Mouse (Mus musculus) midbrain, embryonic 10.5 days (tissue): Measurements from ENCODE around the gene Fam207a. TPM values are rescaled to one million over a fixed set of nuclear protein-coding genes. Genes with fewer than 3 reads are reported as not detected.

Source experiments
- DNase-seq: peaks from one replicate; pipeline ENCODE4 v3.0.0-alpha.2; 2017; ENCODE audit warnings: low spot score
- H3K27ac ChIP-seq: fragments of 300-500 bp; sonication (generic); replicated peaks from 2 replicates; pipeline ENCODE4 v1.5.1; 2016; ENCODE audit warnings: mild to moderate bottlenecking
- H3K27me3 ChIP-seq: fragments of 300-500 bp; sonication (generic); 2 replicates; pipeline ENCODE4 v1.6.1; 2016; ENCODE audit warnings: low read depth, mild to moderate bottlenecking; ENCODE audit not compliant: poor library complexity, severe bottlenecking
- H3K36me3 ChIP-seq: fragments of 300-500 bp; sonication (generic); 2 replicates; pipeline ENCODE4 v1.6.1; 2016; ENCODE audit warnings: mild to moderate bottlenecking, moderate library complexity
- H3K4me1 ChIP-seq: fragments of 300-500 bp; sonication (generic); 2 replicates; pipeline ENCODE4 v1.6.1; 2016
- H3K4me3 ChIP-seq: fragments of 300-500 bp; sonication (generic); 2 replicates; pipeline ENCODE4 v1.5.1; 2016; ENCODE audit warnings: mild to moderate bottlenecking, moderate library complexity
- H3K9me3 ChIP-seq: fragments of 300-500 bp; sonication (generic); replicated peaks from 2 replicates; pipeline ENCODE4 v1.6.1; 2016; ENCODE audit warnings: mild to moderate bottlenecking
- whole genome bisulfite sequencing: fragments of 180-500 bp; shearing (Covaris S2); methylation state at CpG from one replicate; pipeline ENCODE4 v1.1.7; 2016; 5-methylcytosine and 5-hydroxymethylcytosine counted together
- polyA plus RNA-seq: library from polyadenylated mRNA; unstranded; fragments of >200 nt; fragmentation: Nextera tagmentation; extraction: Ambion mirVana; gene quantifications from 2 replicates; pipeline ENCODE4 v1.2.1, GENCODE M21; 2016

Gene Fam207a
- 42.3 and 45.2 TPM in 2 replicates for polyA plus RNA-seq

DNA sequence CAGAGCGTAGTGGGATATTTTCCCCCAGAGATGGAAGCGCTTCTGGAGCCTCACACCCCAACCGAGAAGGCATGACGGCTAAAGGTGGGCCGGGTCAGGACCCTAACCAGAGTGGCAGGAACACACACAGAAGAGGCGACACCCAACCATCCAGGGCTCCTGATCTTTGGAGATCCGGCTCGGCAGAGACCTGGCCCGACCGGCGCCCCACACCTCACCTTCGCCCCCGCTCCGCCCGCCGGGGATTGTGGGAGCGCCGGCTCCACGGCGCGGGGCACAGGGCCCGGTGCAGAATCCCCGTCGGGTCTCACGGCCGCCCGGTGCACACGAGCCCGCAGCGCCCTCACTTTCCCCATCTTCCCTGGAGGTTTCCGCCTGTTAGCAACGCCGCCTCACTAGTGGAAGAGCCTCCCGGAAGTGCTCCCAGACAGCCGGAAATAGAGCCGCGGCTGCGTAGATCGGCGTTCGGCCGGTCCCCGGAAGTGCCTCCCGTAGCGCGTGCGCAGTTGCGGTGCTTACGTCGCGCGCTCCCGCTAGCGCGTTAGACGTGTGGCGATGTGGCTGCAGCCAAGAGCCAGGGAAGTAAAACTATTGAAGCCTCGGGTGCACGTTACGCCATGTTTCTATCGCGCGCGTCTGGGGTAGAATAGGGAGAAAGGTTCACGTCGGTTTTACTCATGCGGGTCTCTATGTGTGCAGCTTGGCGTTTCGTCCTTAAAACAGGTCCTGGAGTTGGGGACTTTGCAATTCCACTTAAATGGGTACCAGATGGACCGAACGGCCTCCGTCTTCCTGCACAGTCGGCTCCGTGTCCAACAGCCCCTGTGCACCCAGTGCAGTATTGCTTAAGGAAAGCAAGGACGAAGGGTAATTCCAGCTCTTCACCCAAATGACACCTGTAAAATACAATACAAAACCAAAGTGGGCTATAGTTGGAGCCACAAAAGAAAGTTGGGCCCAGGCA is at the start of gene Fam207a:
TSS of gene Fam207a (minus strand) at position 401 of the 964 bp plus-strand sequence.
- Histone ChIP-seq H3K4me3 (peak within 1 kb of the TSS; percentile 96), H3K9me3 (no peaks in the 10 kb centered on the region), H3K36me3 (peaks cover 38% of the 10 kb centered on the region), H3K4me1 (peaks cover 31% of the 10 kb centered on the region), H3K27ac (peak within 1 kb of the TSS; percentile 88), H3K27me3 (no peaks in the 10 kb centered on the region)
- 1% methylated on average over 75 of the region's 75 CpGs for WGBS
- peak; percentile 91 for DNase-seq

- H3K4me3 ChIP-seq: no peak overlapping the region
- H3K4me1 ChIP-seq: peaks cover 10% of the 10 kb centered on the region
- no peak for DNase-seq
- WGBS: 82% methylated on average over 8 of the region's 8 CpGs
- no peaks in the 10 kb centered on the region for H3K9me3 ChIP-seq
- no peak overlapping the region for H3K27ac ChIP-seq
- no peaks in the 10 kb centered on the region for H3K36me3 ChIP-seq
- H3K27me3 ChIP-seq: no peaks in the 10 kb centered on the region
Measured at GRCm38 (mm10) chr10:77565005-77565404, 49.4 kb upstream of the Fam207a start.

- H3K4me1 ChIP-seq: no peaks in the 10 kb centered on the region
- H3K36me3 ChIP-seq: no peaks in the 10 kb centered on the region
- 76% methylated on average over 2 of the region's 2 CpGs for WGBS
- H3K27ac ChIP-seq: no peak overlapping the region
- no peaks in the 10 kb centered on the region for H3K27me3 ChIP-seq
- H3K9me3 ChIP-seq: no peaks in the 10 kb centered on the region
- H3K4me3 ChIP-seq: no peak overlapping the region
- DNase-seq: no peak
Measured at GRCm38 (mm10) chr10:77561508-77561907, 45.9 kb upstream of the Fam207a start.

GRCm38 (mm10) chr10:77560830-77561229 is 45.2 kb upstream of the Fam207a start:
- 94% methylated on average over 9 of the region's 9 CpGs for WGBS

GRCm38 (mm10) chr10:77560090-77560489 is 44.5 kb upstream of the Fam207a start:
- DNase-seq: no peak
- H3K4me1 ChIP-seq: no peaks in the 10 kb centered on the region
- no peak overlapping the region for H3K4me3 ChIP-seq
- H3K27me3 ChIP-seq: no peaks in the 10 kb centered on the region
- WGBS: 91% methylated on average over 11 of the region's 11 CpGs
- no peak overlapping the region for H3K27ac ChIP-seq
- no peaks in the 10 kb centered on the region for H3K9me3 ChIP-seq
- no peaks in the 10 kb centered on the region for H3K36me3 ChIP-seq

More at GRCm38 (mm10) chr10:77560830-77561229, 45.2 kb upstream of the Fam207a start:
- Histone ChIP-seq H3K9me3 (no peaks in the 10 kb centered on the region), H3K27me3 (no peaks in the 10 kb centered on the region), H3K4me3 (no peak overlapping the region), H3K4me1 (no peaks in the 10 kb centered on the region), H3K27ac (no peak overlapping the region), H3K36me3 (no peaks in the 10 kb centered on the region)
- DNase-seq: no peak

GRCm38 (mm10) chr10:77557641-77558040 is 42.1 kb upstream of the Fam207a start:
- Histone ChIP-seq H3K4me3 (no peak overlapping the region), H3K36me3 (no peaks in the 10 kb centered on the region), H3K4me1 (no peaks in the 10 kb centered on the region), H3K27me3 (no peaks in the 10 kb centered on the region), H3K9me3 (no peaks in the 10 kb centered on the region), H3K27ac (no peak overlapping the region)
- no peak for DNase-seq
- WGBS: 84% methylated on average over 4 of the region's 4 CpGs

DNA sequence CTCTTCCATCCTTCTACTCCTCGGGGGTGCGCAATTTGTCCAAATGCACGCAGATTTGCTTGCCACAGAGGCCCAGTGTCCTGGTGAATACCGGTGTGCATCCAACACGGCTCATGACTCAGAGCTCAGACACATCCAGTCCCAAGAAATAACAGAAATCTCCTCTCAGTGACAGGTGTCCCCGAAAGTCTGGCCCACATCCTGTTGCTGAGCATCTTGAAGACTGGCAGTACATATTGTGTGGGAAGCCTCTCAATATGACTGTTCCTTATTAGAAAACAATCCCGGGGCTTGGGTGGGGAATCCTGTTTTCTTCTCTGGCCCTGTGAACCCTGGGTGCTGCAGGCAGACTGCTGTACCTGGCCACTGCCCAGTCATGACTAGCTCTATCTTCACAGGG is 41.0 kb upstream of the Fam207a start:
- Histone ChIP-seq H3K9me3 (no peaks in the 10 kb centered on the region), H3K27ac (no peak overlapping the region), H3K27me3 (no peaks in the 10 kb centered on the region), H3K4me3 (no peak overlapping the region), H3K36me3 (no peaks in the 10 kb centered on the region), H3K4me1 (no peaks in the 10 kb centered on the region)
- 87% methylated on average over 7 of the region's 7 CpGs for WGBS
- DNase-seq: no peak

DNA sequence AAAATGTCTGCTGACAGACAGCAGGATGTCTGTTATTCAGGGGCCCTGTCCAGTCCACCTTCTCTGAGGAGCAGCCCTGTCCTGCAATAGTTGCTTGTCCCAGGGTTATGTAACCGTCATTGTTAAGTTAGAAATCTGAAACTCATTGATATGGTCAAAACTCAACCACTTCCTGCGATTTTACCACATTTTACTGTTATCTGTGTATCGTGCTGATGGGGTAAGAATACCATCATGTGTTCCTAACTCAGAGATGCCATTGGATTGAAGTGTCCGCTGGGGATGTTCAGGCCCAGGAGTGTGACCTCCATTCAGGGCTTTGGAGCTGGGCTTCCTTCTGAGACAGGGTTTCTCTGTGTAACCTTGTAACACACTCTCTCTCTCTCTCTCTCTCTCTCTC is 39.3 kb upstream of the Fam207a start:
- Histone ChIP-seq H3K9me3 (no peaks in the 10 kb centered on the region), H3K4me1 (no peaks in the 10 kb centered on the region)
- 94% methylated on average over 4 of the region's 4 CpGs for WGBS

GRCm38 (mm10) chr10:77553285-77553684 is 37.7 kb upstream of the Fam207a start:
- H3K4me3 ChIP-seq: no peak overlapping the region
- H3K36me3 ChIP-seq: no peaks in the 10 kb centered on the region
- no peak for DNase-seq
- WGBS: 90% methylated on average over 4 of the region's 4 CpGs
- H3K4me1 ChIP-seq: no peaks in the 10 kb centered on the region
- H3K27ac ChIP-seq: no peak overlapping the region
- H3K27me3 ChIP-seq: no peaks in the 10 kb centered on the region
- no peaks in the 10 kb centered on the region for H3K9me3 ChIP-seq

More for the DNA sequence above, 39.3 kb upstream of the Fam207a start:
- H3K36me3 ChIP-seq: no peaks in the 10 kb centered on the region
- H3K27ac ChIP-seq: no peak overlapping the region
- H3K27me3 ChIP-seq: no peaks in the 10 kb centered on the region
- no peak for DNase-seq
- no peak overlapping the region for H3K4me3 ChIP-seq

DNA sequence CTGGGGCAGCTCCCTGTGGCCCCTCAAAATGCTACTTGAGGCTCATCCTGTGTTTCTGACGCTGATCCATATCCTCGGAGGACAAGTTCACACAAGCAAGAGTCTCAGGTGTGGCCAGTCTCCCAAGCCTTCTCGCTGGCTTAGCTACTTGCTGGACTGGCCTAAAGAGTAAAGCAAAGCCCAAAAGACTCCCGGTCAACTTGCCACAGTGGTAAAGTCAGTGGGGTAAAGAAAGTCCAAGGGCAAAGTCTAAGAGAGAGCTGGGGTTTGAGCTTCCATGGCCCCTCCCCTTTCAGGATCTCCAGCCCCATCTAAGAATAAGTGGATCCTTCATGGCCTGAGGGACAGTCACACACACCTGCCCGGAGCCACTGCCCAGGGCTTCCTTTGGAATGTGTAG is 36.6 kb upstream of the Fam207a start:
- Histone ChIP-seq H3K27ac (no peak overlapping the region), H3K36me3 (no peaks in the 10 kb centered on the region), H3K27me3 (no peaks in the 10 kb centered on the region), H3K9me3 (no peaks in the 10 kb centered on the region), H3K4me1 (no peaks in the 10 kb centered on the region), H3K4me3 (no peak overlapping the region)
- WGBS: 89% methylated on average over 5 of the region's 5 CpGs
- DNase-seq: no peak

- 82% methylated on average over 11 of the region's 11 CpGs for WGBS
Measured at GRCm38 (mm10) chr10:77550874-77551273, 35.3 kb upstream of the Fam207a start.

DNA sequence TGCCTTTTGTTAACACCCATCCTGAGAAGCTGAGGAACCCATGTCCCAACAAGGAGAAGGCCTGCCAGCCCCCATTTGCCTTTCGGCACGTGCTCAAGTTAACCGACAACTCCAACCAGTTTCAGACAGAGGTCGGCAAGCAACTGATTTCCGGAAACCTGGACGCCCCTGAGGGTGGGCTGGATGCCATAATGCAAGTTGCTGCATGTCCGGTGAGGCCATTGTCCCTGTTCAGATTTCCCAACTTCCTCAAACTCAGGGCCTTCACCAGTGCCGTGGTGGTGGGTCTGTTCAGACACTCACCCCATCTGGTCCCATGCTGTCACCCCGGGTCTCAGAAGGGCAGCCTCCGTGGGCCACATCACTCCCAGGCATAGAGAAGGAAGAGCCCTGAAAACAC is 33.0 kb upstream of the Fam207a start:
- Histone ChIP-seq H3K9me3 (no peaks in the 10 kb centered on the region), H3K27me3 (no peaks in the 10 kb centered on the region), H3K4me1 (no peaks in the 10 kb centered on the region), H3K36me3 (no peaks in the 10 kb centered on the region), H3K4me3 (no peak overlapping the region), H3K27ac (no peak overlapping the region)
- 88% methylated on average over 10 of the region's 10 CpGs for WGBS
- DNase-seq: no peak

More at GRCm38 (mm10) chr10:77550874-77551273, 35.3 kb upstream of the Fam207a start:
- Histone ChIP-seq H3K9me3 (no peaks in the 10 kb centered on the region), H3K27ac (no peak overlapping the region), H3K4me3 (no peak overlapping the region), H3K36me3 (no peaks in the 10 kb centered on the region), H3K27me3 (no peaks in the 10 kb centered on the region), H3K4me1 (no peaks in the 10 kb centered on the region)
- no peak for DNase-seq

- no peaks in the 10 kb centered on the region for H3K4me1 ChIP-seq
- H3K27ac ChIP-seq: no peak overlapping the region
- H3K36me3 ChIP-seq: no peaks in the 10 kb centered on the region
- no peaks in the 10 kb centered on the region for H3K9me3 ChIP-seq
- H3K4me3 ChIP-seq: no peak overlapping the region
- WGBS: 80% methylated on average over 5 of the region's 5 CpGs
- no peak for DNase-seq
- no peaks in the 10 kb centered on the region for H3K27me3 ChIP-seq
Measured at GRCm38 (mm10) chr10:77544916-77545315, 29.3 kb upstream of the Fam207a start.
